Mouse (Mus musculus) hindbrain, embryonic 10.5 days (tissue): ENCODE results near the gene Sdc3. TPM values are rescaled to one million over a fixed set of nuclear protein-coding genes. Genes with fewer than 3 reads are reported as not detected.

Experiments used
- DNase-seq: peaks from one replicate; pipeline ENCODE4 v3.0.0-alpha.2; 2017; ENCODE audit warnings: low spot score
- H3K27ac ChIP-seq: fragments of 300-500 bp; sonication (generic); 2 replicates; pipeline ENCODE4 v1.5.1; 2016; ENCODE audit warnings: mild to moderate bottlenecking, moderate library complexity
- H3K27me3 ChIP-seq: fragments of 300-500 bp; sonication (generic); 2 replicates; pipeline ENCODE4 v1.6.1; 2016; ENCODE audit warnings: mild to moderate bottlenecking; ENCODE audit not compliant: poor library complexity, insufficient read depth, severe bottlenecking
- H3K36me3 ChIP-seq: fragments of 300-500 bp; sonication (generic); 2 replicates; pipeline ENCODE4 v1.6.1; 2016; ENCODE audit warnings: mild to moderate bottlenecking, moderate library complexity
- H3K4me1 ChIP-seq: fragments of 300-500 bp; sonication (generic); replicated peaks from 2 replicates; pipeline ENCODE4 v1.6.1; 2016; ENCODE audit warnings: mild to moderate bottlenecking
- H3K4me3 ChIP-seq: fragments of 300-500 bp; sonication (generic); 2 replicates; pipeline ENCODE4 v1.5.1; 2016; ENCODE audit warnings: mild to moderate bottlenecking, moderate library complexity
- H3K9me3 ChIP-seq: fragments of 300-500 bp; sonication (generic); 2 replicates; pipeline ENCODE4 v1.6.1; 2016; ENCODE audit warnings: mild to moderate bottlenecking, moderate library complexity
- WGBS: fragments of 180-500 bp; shearing (Covaris S2); methylation state at CpG from one replicate; pipeline ENCODE4 v1.1.7; 2016; 5-methylcytosine and 5-hydroxymethylcytosine counted together
- polyA plus RNA-seq: library from polyadenylated mRNA; unstranded; fragments of >200 nt; fragmentation: Nextera tagmentation; extraction: Ambion mirVana; gene quantifications from 2 replicates; pipeline ENCODE4 v1.2.1, GENCODE M21; 2016

The Sdc3 gene
- polyA plus RNA-seq = 30.0 and 38.4 TPM in 2 replicates

DNA sequence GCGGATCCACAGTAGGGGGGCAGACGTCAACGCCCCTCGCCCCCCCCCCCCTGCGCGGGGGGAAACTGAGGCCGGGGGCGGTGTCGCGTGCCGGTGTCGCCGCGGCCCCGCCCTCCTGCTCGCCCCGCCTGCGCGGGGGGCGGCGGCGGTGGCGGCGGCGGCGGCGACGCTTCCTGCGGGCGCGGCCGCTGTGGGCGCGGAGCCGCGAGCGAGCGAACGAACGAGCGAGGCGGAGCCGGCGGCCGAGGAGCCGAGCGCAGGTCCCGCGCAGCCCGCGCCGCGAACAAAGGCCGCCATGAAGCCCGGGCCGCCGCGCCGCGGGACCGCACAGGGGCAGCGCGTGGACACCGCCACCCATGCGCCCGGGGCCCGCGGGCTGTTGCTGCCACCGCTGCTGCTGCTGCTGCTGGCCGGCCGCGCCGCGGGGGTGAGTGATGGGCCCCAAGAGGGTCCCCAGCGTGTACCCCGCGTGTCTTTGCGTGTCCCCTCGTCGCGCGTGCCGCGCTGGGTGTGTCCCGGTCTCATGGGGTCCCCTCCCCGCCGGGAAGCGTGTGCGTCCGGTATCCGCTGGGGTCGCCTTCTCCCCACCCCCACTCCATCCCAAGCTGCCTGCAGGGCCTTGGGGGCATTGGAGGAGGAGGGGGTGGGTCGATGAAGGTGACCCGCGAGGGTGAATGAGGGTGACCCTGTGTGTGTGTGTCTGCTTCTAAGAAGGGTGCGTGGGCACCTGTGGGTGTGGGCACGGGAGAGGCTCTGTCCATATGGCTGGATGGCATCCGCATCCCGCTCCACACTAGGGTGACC is at the start of gene Sdc3:
Gene Sdc3, plus strand, starts transcription at position 162 of the 804 bp plus-strand sequence.
- no peaks in the 10 kb centered on the region for H3K36me3 ChIP-seq
- WGBS = 4% methylated on average over 99 of the region's 99 CpGs
- peaks cover 39% of the 10 kb centered on the region for H3K27me3 ChIP-seq
- no peaks in the 10 kb centered on the region for H3K9me3 ChIP-seq
- peaks cover 50% of the 10 kb centered on the region for H3K4me1 ChIP-seq
- H3K27ac ChIP-seq = peak within 1 kb of the TSS; percentile 98
- peak; percentile 44 for DNase-seq
- peak within 1 kb of the TSS; percentile 91 for H3K4me3 ChIP-seq

DNA sequence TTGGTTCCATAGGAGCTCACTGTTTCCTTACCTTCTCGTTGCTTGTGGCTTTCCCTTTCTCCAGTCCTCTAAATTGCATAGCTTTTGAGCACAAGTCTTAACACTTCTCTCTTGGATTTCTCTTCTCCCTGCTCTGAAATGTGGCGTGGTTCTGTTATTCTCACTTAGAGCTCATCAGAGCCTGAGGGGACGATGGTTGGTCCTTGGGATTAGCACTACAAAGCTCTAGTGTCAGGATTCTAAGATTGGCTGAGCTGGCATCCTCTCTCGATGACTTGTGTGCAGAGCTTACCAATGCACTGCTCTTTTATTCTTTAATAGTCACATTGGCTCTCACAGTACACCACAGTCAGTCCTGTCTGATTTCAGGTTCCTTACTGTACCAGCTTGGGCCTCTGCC is 48.3 kb upstream of the Sdc3 start:
- H3K36me3 ChIP-seq = peaks cover 97% of the 10 kb centered on the region
- 90% methylated on average over 4 of the region's 4 CpGs for WGBS
- DNase-seq = no peak
- no peak overlapping the region for H3K4me3 ChIP-seq
- no peaks in the 10 kb centered on the region for H3K4me1 ChIP-seq
- no peaks in the 10 kb centered on the region for H3K27me3 ChIP-seq
- no peaks in the 10 kb centered on the region for H3K9me3 ChIP-seq
- H3K27ac ChIP-seq = no peak overlapping the region

DNA sequence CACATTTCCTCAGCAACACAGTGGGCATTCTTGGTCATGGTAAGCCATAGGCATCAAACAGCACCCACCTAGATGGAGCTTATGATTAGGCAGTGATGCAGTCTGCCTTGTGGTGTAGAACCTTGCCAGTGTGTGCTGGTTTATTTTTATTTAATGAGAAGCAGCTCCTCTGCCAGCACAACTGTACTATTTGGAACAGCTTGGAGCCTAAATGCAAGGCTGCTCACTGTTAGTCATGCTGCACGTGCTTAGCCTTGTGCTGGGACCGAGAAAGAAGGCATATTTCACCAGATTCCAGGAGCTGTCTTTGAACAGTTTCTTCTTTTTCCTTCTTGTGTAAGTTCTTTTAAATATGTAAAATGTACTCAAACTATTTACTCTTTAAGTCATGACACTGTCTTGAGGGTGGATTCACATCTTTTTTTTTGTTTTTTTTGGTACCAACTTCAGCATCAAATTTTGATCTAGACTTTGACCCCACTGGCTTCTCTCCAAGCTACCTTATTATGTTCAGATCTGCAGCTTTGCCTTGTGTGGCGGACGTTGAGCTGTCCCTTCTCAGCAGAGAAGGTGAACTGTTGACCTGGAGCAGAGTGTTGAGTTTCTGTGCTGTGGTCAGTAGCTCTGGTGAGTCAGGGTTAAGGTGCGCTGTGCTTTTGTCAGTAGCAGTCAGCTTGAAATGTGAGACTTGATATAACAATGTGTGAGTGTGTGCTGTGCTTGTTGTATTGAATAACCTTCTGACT is 46.6 kb upstream of the Sdc3 start:
- Histone ChIP-seq H3K4me1 (no peaks in the 10 kb centered on the region), H3K9me3 (no peaks in the 10 kb centered on the region), H3K27me3 (no peaks in the 10 kb centered on the region), H3K36me3 (peaks cover 100% of the 10 kb centered on the region), H3K4me3 (no peak overlapping the region), H3K27ac (no peak overlapping the region)
- 89% methylated on average over 5 of the region's 5 CpGs for WGBS
- no peak for DNase-seq

DNA sequence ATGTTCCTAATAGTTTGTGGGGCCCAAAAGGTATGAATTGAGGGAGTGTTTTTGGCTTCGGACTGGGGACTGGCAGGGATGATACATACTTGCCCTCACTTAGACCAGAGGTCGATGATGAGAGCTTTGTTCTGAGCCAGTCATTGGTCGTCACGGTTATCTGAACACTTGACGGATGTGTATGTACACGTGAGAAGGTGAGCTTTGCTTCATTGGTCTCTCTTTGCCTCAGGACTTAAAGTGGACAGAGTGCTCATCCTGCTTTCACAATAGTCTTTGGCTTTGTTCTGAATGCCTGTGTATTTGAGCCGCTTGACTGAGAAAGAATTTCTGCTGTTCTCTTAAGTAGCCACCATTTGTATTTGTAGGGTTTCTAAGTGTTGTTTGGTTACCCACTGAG is 42.8 kb upstream of the Sdc3 start:
- no peaks in the 10 kb centered on the region for H3K27me3 ChIP-seq
- no peak overlapping the region for H3K27ac ChIP-seq
- no peak for DNase-seq
- H3K36me3 ChIP-seq = peaks cover 100% of the 10 kb centered on the region
- H3K4me3 ChIP-seq = no peak overlapping the region
- no peaks in the 10 kb centered on the region for H3K4me1 ChIP-seq
- no peaks in the 10 kb centered on the region for H3K9me3 ChIP-seq
- WGBS = 78% methylated on average over 7 of the region's 7 CpGs

DNA sequence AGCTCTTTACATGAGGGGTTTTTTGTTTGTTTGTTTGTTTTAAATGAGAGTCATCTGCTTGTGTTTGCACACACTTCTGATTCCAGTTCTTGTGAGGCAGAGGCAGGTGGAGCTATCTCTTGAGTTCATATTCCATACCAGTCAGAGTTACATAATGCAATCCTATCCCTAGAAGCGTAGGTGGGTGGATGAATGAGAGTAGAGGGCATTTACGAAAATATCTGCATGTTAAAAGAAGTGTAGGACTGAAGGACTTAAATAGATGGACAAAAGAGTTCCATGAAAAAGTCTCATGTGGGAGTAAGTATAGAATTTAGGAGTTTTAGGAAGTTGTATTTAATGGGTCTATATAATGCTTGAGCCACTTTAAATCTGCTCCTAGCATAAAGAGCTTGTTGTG is 40.4 kb upstream of the Sdc3 start:
- no peak overlapping the region for H3K27ac ChIP-seq
- peaks cover 100% of the 10 kb centered on the region for H3K36me3 ChIP-seq
- no peak overlapping the region for H3K4me3 ChIP-seq
- H3K9me3 ChIP-seq = no peaks in the 10 kb centered on the region
- peaks cover 2% of the 10 kb centered on the region; the same call in 1 of the 2 replicates for H3K4me1 ChIP-seq
- WGBS = 93% methylated on average over 2 of the region's 2 CpGs
- no peaks in the 10 kb centered on the region for H3K27me3 ChIP-seq
- no peak for DNase-seq

DNA sequence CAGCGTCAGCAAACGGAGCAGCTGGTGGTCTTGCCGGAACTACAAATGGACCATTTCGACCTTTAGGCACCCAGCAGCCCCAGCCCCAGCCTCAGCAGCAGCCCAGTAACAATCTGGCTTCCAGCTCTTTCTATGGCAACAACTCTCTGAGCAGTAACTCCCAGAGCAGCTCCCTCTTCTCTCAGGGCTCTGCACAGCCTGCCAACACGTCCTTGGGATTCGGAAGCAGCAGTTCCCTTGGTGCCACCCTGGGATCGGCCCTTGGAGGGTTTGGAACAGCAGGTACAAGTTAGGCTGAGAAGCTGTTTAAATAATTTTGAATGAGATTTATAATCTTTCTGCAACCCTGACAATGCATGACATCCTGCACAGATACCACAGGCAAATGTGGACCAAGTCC is 39.7 kb upstream of the Sdc3 start:
- no peak overlapping the region for H3K27ac ChIP-seq
- H3K27me3 ChIP-seq = no peaks in the 10 kb centered on the region
- no peaks in the 10 kb centered on the region for H3K9me3 ChIP-seq
- no peak overlapping the region for H3K4me3 ChIP-seq
- DNase-seq = no peak
- peaks cover 2% of the 10 kb centered on the region; the same call in 1 of the 2 replicates for H3K4me1 ChIP-seq
- peaks cover 100% of the 10 kb centered on the region for H3K36me3 ChIP-seq
- 76% methylated on average over 7 of the region's 7 CpGs for WGBS

DNA sequence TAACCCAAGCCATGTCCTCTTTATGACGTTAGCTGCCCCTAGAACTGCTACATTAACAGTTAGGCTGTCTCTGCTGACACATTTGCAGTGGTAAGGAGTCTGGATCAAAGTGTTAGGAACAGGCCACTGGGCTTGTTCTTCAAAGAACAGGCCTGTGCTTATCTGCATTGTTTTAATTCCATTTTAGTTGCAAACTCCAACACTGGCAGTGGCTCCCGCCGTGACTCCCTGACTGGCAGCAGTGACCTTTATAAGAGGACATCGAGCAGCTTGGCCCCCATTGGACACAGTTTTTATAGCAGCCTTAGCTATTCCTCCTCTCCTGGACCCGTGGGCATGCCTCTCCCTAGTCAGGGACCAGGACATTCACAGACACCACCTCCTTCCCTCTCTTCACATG is 38.6 kb upstream of the Sdc3 start:
- no peak overlapping the region for H3K27ac ChIP-seq
- no peak for DNase-seq
- no peak overlapping the region for H3K4me3 ChIP-seq
- 90% methylated on average over 5 of the region's 5 CpGs for WGBS
- H3K9me3 ChIP-seq = no peaks in the 10 kb centered on the region
- H3K27me3 ChIP-seq = no peaks in the 10 kb centered on the region
- peaks cover 100% of the 10 kb centered on the region for H3K36me3 ChIP-seq
- peaks cover 2% of the 10 kb centered on the region; the same call in 1 of the 2 replicates for H3K4me1 ChIP-seq

DNA sequence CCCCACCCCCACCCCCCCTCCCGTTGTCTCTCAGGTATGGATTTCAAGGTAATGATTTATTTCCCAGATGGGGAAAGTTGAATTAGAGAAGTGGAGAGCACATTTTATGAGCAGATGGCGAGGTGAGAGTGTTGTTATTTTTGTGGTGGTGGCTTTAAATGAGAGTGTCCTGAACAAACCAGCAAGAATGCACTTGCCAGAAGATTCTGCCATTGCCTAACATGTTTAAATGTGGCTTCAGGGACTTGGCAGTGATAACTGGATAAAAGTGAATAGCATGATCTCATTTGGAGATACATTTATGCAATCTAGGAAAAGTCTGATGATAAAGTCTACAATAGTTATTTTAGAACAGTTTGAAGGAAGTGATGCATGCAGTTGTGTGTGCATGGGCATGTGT is 37.6 kb upstream of the Sdc3 start:
- no peak overlapping the region for H3K27ac ChIP-seq
- WGBS = 90% methylated on average over 2 of the region's 2 CpGs
- peaks cover 100% of the 10 kb centered on the region for H3K36me3 ChIP-seq
- peaks cover 2% of the 10 kb centered on the region; the same call in 1 of the 2 replicates for H3K4me1 ChIP-seq
- H3K4me3 ChIP-seq = no peak overlapping the region
- H3K9me3 ChIP-seq = no peaks in the 10 kb centered on the region
- H3K27me3 ChIP-seq = no peaks in the 10 kb centered on the region
- no peak for DNase-seq

DNA sequence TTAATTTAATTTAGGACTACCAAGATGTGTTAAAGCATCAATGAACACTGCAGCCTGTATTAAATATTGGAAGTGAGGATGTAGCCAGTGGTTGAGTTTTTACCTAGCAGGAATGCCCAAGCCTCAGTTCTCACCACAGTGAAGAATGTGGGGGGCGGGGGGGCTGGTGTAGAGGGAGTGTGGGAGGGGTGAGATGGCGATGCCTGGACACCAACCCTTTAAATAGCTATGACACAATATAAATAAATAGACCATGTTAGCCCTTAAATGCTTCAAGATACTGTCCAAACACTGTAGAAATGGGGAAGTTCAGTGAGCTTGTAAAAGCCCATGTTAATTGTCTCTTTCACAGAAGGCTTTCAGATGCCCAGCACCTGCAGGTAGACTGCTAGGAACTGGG is 32.5 kb upstream of the Sdc3 start:
- peaks cover 100% of the 10 kb centered on the region for H3K36me3 ChIP-seq
- DNase-seq = no peak

DNA sequence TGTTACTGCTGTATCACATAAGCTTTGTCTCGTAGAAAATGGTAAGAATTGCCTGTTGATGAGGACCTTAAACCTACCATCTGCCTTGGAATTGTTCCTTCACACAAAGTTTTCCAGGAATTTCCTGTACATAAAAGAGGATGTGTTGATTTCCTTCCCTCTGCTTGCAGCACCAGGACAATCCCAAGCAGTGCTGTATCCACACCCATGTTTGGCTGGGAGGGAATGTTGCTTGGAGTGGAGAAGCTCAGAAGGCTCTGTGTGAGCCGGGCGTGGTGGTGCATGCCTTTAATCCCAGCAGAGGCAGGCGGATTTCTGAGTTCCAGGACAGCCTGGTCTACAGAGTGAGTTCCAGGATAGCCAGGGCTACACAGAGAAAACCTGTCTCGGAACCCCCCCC is 30.5 kb upstream of the Sdc3 start:
- H3K4me1 ChIP-seq = no peaks in the 10 kb centered on the region
- H3K9me3 ChIP-seq = no peaks in the 10 kb centered on the region
- no peak overlapping the region for H3K27ac ChIP-seq
- H3K36me3 ChIP-seq = peaks cover 100% of the 10 kb centered on the region
- H3K27me3 ChIP-seq = no peaks in the 10 kb centered on the region
- H3K4me3 ChIP-seq = no peak overlapping the region
- 89% methylated on average over 5 of the region's 5 CpGs for WGBS
- no peak for DNase-seq

More for the DNA sequence above, 32.5 kb upstream of the Sdc3 start:
- Histone ChIP-seq H3K27me3 (no peaks in the 10 kb centered on the region), H3K4me1 (peaks cover 2% of the 10 kb centered on the region; the same call in 1 of the 2 replicates), H3K9me3 (no peaks in the 10 kb centered on the region), H3K4me3 (no peak overlapping the region), H3K27ac (no peak overlapping the region)
- WGBS = 93% methylated on average over 2 of the region's 2 CpGs

DNA sequence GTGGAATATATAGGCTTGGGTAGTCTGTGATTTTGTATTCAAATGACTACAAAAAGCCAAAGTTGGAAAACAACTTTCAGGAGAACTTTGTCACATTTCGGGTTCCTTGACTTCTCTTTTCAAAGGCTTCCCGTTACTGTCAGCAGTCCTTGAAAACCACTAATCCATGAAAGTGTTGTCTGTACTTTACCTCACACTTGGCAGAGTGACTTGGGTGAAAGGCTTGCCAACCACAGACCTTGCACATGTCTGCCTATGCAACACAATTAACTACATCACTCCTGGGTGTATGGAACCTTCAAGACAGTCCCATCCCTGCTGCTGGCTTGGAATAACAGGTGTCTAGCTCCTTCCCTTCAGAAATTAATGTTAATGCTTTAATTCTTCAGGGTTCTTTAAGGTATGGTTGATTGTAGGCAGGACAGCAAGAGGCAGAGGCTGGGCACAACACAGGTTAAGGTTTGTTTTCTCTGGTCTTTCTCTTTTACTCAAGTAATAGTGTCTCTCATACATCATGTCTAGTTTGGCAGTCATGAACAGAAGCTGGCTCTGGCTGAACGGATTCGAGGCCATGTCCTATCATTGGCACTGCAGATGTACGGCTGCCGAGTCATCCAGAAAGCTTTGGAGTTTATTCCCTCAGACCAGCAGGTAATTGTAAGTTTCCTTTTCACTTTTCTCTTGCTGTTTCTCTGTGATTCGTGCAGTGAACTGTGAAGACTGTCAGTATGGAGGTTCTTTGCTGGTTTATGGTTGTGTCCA is 26.8 kb upstream of the Sdc3 start:
- H3K27ac ChIP-seq = no peak overlapping the region
- 94% methylated on average over 7 of the region's 7 CpGs for WGBS

DNA sequence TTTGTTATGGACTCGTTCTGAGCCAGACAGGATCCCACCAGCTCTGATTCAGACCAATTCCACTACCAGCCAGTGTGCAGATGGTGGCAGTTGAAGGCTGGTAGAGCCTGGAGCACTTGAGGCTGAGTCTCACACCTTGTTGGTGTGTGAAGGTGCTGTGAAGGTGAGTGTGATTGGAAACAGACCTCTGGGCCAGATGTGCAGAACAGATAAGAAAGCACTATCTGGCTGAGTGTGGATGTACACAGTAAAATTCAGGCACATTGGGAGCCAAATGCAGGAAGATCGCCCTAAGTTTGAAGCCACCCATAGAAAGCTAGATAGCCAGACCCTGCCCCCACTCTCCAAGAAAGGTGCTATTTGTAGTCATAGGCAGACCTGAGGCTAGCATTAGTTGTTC is 25.9 kb upstream of the Sdc3 start:
- no peak overlapping the region for H3K27ac ChIP-seq
- H3K4me3 ChIP-seq = no peak overlapping the region
- H3K9me3 ChIP-seq = no peaks in the 10 kb centered on the region
- no peaks in the 10 kb centered on the region for H3K4me1 ChIP-seq
- WGBS = 90% methylated on average over 2 of the region's 2 CpGs
- peaks cover 100% of the 10 kb centered on the region for H3K36me3 ChIP-seq
- no peak for DNase-seq
- H3K27me3 ChIP-seq = no peaks in the 10 kb centered on the region

More for the DNA sequence above, 26.8 kb upstream of the Sdc3 start:
- H3K9me3 ChIP-seq = no peaks in the 10 kb centered on the region
- no peaks in the 10 kb centered on the region for H3K27me3 ChIP-seq
- DNase-seq = no peak
- no peak overlapping the region for H3K4me3 ChIP-seq
- H3K36me3 ChIP-seq = peaks cover 100% of the 10 kb centered on the region
- H3K4me1 ChIP-seq = no peaks in the 10 kb centered on the region
